Mouse (Mus musculus) small intestine, adult 2 months (tissue): ENCODE measurements around the gene Gm48552.

Experiments
- CTCF ChIP-seq: fragments of 200-500 bp; IDR thresholded peaks from 2 replicates; pipeline ENCODE4 v1.5.1; 2012; ENCODE audit warnings: low read depth, mild to moderate bottlenecking, control low read depth, inconsistent platforms, low read length, moderate library complexity, mixed read lengths; ENCODE audit not compliant: insufficient replicate concordance, insufficient read length; ENCODE audit errors: extremely low read depth
- POLR2A ChIP-seq: fragments of 200-500 bp; IDR thresholded peaks from 2 replicates; pipeline ENCODE4 v1.6.1; 2012; ENCODE audit warnings: low read depth, mild to moderate bottlenecking, control low read depth, inconsistent platforms, low read length, moderate library complexity

DNA sequence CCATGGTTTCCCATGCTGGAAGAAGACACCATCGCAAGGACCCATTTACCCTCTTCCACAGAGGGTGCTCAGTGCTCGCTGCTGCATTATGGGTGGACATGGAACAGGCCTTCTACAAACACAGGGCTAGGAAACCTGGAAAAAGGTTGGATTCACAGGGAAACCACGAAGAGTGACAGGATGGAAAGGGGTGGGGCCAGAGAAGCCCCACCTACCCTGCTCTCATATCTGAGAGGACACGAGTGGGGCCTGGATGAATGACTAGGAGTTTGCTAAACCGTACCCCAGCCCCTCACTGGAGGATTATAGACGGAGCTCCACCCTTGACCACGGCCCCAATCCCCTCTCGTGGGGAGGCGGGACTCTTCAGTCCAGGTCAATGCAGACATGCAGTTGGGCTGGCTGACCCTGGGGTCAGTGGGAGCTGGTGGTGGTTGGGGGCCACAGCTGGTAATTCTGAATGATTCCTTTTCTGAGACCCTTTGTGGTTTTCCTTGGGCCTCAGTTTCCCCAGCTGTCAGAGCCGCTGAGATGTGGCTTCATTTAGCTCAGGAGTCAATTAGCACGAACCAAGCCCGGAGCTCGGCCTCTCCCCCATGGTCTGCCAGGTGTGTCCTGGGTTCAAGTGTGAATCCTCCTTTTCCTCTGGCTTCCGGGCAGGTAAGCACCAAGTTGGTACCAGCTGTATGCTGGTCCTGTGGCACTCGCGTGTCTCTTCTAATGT lies 23.9 kb downstream of the Gm48552 start:
- no peak for TF ChIP-seq CTCF
- no peak for TF ChIP-seq POLR2A
